Mouse (Mus musculus) T-helper 2 cell (primary cell): ENCODE data around the gene Veph1.

ENCODE experiments used
- in situ Hi-C: fragments of 300-600 bp; cut with MboI, MseI; formaldehyde crosslinking; loops from one replicate; pipeline ENCODE4 v1.15.1; 2025; ENCODE audit warnings: high pct_unique_total_duplicates

The Veph1 gene

DNA sequence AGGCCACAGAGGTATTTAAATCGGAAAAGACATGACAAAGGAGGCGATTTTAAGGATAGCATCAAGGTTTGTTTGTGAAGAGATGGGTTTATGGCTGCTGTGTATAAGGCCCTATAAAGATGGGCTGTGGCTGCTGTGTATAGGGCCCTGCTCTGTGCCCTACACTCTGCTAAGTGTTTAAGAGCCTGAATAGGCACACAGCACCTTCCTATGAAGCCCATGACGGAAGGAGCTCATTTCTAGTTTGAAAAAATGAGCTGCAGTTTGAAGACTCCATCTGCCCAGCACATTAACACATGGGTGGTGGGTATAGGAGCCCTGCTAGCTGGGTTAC, 194.1 kb downstream of the Veph1 start:
- in situ Hi-C loops, result no loop called here

DNA sequence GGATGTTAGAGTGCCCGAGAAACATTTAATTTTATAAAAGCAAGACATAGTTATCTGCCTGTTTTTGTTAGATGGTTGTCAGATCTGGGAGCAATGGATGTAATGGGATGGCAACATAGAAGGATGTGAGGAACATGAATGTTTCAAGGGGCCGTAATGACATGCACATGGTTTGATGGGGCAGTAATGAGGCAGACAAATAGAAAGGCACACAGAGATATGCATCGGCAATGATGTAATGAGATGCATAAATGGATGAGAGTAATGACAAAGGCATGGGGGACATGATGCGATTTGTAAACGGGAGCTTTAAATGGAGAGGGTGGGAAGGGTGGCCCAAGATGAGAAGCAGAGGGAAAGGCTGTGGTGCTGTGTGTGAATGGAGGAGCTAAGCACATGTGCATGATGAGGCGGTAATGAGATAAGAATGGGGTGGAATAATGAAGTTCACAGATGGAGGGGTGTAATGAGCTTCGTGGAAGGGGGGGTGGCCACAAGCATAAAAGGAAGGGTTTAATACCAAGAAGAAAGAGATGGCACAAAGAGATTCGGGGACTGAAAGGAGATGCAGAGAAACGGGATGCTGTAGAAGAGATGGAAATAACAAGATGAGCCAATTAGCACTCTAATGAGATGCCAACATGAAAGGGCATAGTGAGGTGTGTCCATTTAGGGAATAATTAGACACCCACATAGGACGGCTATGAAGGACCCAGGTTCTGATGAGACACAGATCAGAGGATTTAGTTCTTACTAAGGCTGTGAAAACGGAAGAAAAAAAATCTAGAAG, 194.6 kb downstream of the Veph1 start:
- in situ Hi-C loops, result no loop called here

GRCm38 (mm10) chr3:66101074-66101473, 195.6 kb downstream of the Veph1 start:
- in situ Hi-C loops, result no loop called here

DNA sequence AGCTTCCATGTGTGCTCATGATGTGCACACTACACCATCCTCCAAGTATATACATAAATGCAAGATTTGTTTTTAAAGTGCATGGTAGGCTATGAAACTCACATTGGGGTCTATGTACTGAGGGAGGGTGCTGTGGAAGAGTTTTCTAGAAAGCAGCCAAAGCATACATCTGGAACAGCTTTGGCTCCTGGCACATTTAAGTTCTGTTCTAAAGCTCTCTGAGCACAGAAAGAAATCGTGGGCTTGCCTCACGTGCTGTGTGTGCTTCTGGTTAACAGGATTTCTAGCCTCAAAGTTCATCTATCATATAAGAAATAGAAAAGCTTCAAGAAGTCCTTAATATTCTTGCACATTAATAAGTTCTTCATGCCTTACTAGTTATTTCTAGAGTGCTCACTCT, 204.9 kb downstream of the Veph1 start:
- in situ Hi-C loops, result no loop called here

- in situ Hi-C loops, result no loop called here
Measured at GRCm38 (mm10) chr3:66087608-66088007, 209.0 kb downstream of the Veph1 start.

GRCm38 (mm10) chr3:66083856-66084255, 212.8 kb downstream of the Veph1 start:
- in situ Hi-C loops, result no loop called here

- in situ Hi-C loops, result no loop called here
Measured at GRCm38 (mm10) chr3:66083407-66083806, 213.2 kb downstream of the Veph1 start.

DNA sequence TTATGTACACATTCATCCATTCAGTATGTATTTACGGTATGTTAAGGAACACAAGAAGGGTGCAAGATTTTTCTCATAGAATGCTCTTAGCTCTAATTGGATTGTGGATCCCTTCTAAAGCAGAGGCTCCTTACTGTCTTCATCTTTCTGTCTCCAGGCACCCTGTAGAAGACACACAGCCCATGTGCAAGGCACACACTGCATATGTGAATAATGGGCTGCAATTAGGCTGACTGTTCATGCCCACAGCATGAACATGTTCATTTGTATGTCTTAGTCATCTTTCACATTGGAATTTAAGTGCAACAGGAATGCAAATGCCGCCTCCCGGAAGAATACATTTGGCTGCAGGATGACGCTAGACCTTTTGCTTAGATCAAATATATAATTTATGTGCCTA, 213.7 kb downstream of the Veph1 start:
- in situ Hi-C loops, result no loop called here

DNA sequence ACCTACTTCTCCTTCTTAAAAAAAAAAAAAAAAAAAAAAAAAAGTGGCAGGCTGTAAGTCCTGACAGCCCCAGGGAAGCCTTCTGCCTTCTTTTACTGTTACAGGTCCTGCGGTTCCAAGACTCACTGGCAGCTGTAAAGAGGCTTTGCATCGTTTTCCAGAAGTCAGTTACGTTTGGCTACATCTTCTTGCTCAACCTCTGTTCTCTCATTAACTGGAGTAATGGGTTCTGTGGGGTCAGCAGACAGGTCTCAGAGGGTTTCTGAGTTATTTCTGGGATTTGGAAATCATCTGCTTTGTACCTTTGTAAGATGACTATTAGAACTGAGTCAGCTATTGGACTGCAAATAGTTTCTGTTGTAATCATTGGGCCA, 215.3 kb downstream of the Veph1 start:
- in situ Hi-C loops, result no loop called here

- in situ Hi-C loops, result no loop called here
Measured at GRCm38 (mm10) chr3:66080631-66081362, 215.8 kb downstream of the Veph1 start.

GRCm38 (mm10) chr3:66079886-66080285, 216.8 kb downstream of the Veph1 start:
- in situ Hi-C loops, result no loop called here

- in situ Hi-C loops, result no loop called here
Measured at GRCm38 (mm10) chr3:66078898-66079537, 217.6 kb downstream of the Veph1 start.

- in situ Hi-C loops, result no loop called here
Measured at GRCm38 (mm10) chr3:66078026-66078721, 218.5 kb downstream of the Veph1 start.

- in situ Hi-C loops, result no loop called here
Measured at GRCm38 (mm10) chr3:66070274-66070673, 226.4 kb downstream of the Veph1 start.

DNA sequence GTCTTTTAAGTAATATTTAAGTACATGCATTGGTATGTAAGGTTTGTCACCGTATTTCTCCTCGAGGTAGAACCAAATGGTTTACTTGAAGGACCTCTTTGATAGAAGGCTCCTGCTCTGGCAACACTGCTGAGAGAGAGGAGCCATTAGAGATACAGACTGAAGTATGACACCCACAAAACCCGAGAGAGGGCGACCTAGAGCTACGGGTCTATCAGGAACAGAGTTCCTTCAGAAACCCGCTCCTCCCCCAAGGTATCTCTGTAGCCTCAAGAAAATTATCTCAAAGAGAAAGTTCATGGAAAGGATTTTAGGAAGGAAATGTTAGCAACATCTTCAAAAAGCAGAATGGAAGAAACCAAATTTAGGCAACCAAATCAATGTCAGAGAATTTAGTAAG, 232.8 kb downstream of the Veph1 start:
- in situ Hi-C loops, result no loop called here

DNA sequence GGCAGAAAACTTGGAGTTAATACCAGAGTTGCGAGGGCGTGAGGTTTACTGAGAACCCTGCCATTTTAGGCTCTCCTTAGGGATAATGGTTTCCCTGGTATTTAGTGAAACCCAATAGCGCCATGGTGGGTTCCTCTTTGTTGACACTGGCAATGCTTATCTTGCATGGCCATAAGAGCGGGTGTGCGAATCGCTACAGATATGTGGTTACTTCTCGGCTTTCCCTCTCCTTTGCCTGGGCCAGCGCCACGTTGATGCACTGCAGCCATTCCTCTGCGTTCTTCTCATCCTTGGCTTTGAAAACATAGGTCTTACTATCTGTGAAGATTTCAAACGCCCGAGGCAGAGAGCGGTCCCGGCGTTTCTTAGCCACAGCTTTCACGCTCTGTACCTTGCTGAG, 239.7 kb downstream of the Veph1 start:
- in situ Hi-C loops, result no loop called here

GRCm38 (mm10) chr3:66055652-66056051, 241.0 kb downstream of the Veph1 start:
- in situ Hi-C loops, result no loop called here

DNA sequence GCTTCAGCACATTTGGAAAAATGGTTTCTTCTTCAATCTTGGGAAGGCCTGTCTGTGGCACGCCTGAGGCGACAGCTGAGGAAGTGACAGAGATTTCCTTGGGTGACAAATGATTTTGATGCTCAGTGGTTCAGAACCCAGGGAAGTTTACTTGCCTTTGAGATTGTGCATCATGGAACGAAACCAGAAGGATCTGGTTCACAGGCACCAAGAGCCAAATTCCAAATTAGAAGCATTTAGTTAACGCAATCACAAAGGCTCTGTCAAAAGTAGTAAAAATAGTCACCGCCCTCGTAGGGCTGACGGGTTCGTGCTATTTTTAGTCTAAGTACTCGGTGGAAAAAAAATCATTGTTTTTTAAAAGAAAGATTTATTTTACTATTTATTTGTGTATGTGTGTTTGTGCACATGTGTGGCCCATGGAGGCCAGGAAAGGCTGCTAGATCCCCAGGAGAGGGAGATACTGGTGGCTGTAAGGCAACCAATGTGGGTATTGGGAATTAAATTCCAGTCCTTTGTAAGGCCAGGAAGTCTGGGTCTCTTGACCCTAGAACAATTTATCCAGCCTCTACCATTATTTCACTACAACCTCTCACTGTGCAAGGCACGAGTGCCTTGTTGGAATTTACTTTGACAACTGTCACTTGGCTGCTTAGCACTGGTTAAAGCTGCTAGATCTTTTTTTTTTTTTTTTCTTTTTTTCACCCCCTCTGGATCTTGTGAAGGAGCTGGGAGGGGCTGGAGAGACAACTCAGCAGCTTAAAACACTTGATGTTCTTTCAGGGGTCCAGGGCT, 246.3 kb downstream of the Veph1 start:
- in situ Hi-C loops, result no loop called here

GRCm38 (mm10) chr3:66040857-66041494, 255.7 kb downstream of the Veph1 start:
- in situ Hi-C loops, result no loop called here

GRCm38 (mm10) chr3:66035226-66035625, 261.4 kb downstream of the Veph1 start:
- in situ Hi-C loops, result no loop called here

GRCm38 (mm10) chr3:66033346-66033745, 263.3 kb downstream of the Veph1 start:
- in situ Hi-C loops, result no loop called here
